In genomic region chr11:103117591-103118009, GRCm38 (mm10) we compare ENCODE assay signal across 8 mouse cellular contexts. TPM values are rescaled to one million over a fixed set of nuclear protein-coding genes. Genes with fewer than 3 reads are reported as not detected.
DNase-seq lines count a peak whose midpoint lies in the region; ATAC-seq and TF ChIP-seq lines count a peak whose summit lies in the region.

No protein-coding gene starts in this region.

- no peak for TF ChIP-seq CTCF in bone marrow macrophage, adult 2 months (IDR thresholded peaks at IDR 0.05; ENCODE audit: low read depth, low read length)

- no peaks in the 10 kb centered on the region for H3K9me3 ChIP-seq in megakaryocyte, embryonic 14.5 days
- no peaks in the 10 kb centered on the region for H3K9me3 ChIP-seq in forebrain, embryonic 14.5 days (replicated peaks; ENCODE audit: control insufficient read depth, low read length)
- H3K9me3 ChIP-seq in midbrain, embryonic 14.5 days (ENCODE audit: control insufficient read depth, low read length): no peaks in the 10 kb centered on the region

- ATAC-seq in megakaryocyte, adult 5-6 weeks (ENCODE audit: poor library complexity, severe bottlenecking): no peak
- ATAC-seq in forebrain, embryonic 14.5 days: no peak
- ATAC-seq in midbrain, embryonic 14.5 days (ENCODE audit: low FRiP score, low TSS enrichment): no peak

- peaks cover 33% of the 10 kb centered on the region for H3K36me3 ChIP-seq in megakaryocyte, embryonic 14.5 days (replicated peaks; ENCODE audit: low read length)
- no peaks in the 10 kb centered on the region for H3K36me3 ChIP-seq in forebrain, embryonic 14.5 days (ENCODE audit: control insufficient read depth, insufficient read depth, low read length)
- no peaks in the 10 kb centered on the region for H3K36me3 ChIP-seq in midbrain, embryonic 14.5 days (ENCODE audit: control insufficient read depth, insufficient read depth, low read length)

- peak overlapping the region; percentile 97 for H3K4me2 ChIP-seq in forebrain, embryonic 14.5 days (ENCODE audit: low read length)
- peak overlapping the region; percentile 82 for H3K4me2 ChIP-seq in midbrain, embryonic 14.5 days (ENCODE audit: low read length)

- peak overlapping the region; percentile 76 for H3K9ac ChIP-seq in forebrain, embryonic 14.5 days (ENCODE audit: low read length)
- H3K9ac ChIP-seq in midbrain, embryonic 14.5 days (replicated peaks; ENCODE audit: low read length): peak overlapping the region; percentile 52

- peak; percentile 63 for DNase-seq in forebrain, embryonic 14.5 days (ENCODE audit: low spot score)
- DNase-seq in kidney, postnatal 4 days: peak; percentile 75 to 82
- peak; percentile 74 for DNase-seq in midbrain, embryonic 14.5 days
- DNase-seq in B cell, adult 2 months: no peak
- DNase-seq in spleen, postnatal 14 days (ENCODE audit: low spot score in 2 of 2): no peak

- peak overlapping the region; percentile 98 for H3K4me3 ChIP-seq in megakaryocyte, embryonic 14.5 days (replicated peaks)
- peak overlapping the region; percentile 68 for H3K4me3 ChIP-seq in bone marrow macrophage, adult 2 months (ENCODE audit: insufficient read depth, low read length)
- peak overlapping the region; percentile 54 for H3K4me3 ChIP-seq in forebrain, embryonic 14.5 days (ENCODE audit: low read depth, low read length)
- peak overlapping the region; percentile 49 for H3K4me3 ChIP-seq in midbrain, embryonic 14.5 days (replicated peaks; ENCODE audit: low read depth, low read length)

- TF ChIP-seq POLR2A in bone marrow macrophage, adult 2 months (IDR thresholded peaks at IDR 0.05; ENCODE audit: borderline replicate concordance, low read depth, low read length): no peak

- WGBS in forebrain, embryonic 14.5 days: under 1% methylated on average over 38 of the region's 38 CpGs
- WGBS in midbrain, embryonic 14.5 days: under 1% methylated on average over 38 of the region's 38 CpGs

- H3K27ac ChIP-seq in bone marrow macrophage, adult 2 months (ENCODE audit: insufficient read depth, low read depth, low read length): peak overlapping the region; percentile 60
- H3K27ac ChIP-seq in forebrain, embryonic 14.5 days (ENCODE audit: low read depth, low read length): no peak overlapping the region
- H3K27ac ChIP-seq in midbrain, embryonic 14.5 days (replicated peaks; ENCODE audit: low read depth, low read length): 0 out of 2 replicates have a peak overlapping the region, but pooled peaks have one; percentile 16

- peaks cover 27% of the 10 kb centered on the region for H3K4me1 ChIP-seq in megakaryocyte, embryonic 14.5 days
- peaks cover 11% of the 10 kb centered on the region for H3K4me1 ChIP-seq in bone marrow macrophage, adult 2 months (ENCODE audit: control insufficient read depth, insufficient read depth, low read length)
- peaks cover 24% of the 10 kb centered on the region for H3K4me1 ChIP-seq in forebrain, embryonic 14.5 days (ENCODE audit: control insufficient read depth, insufficient read depth, low read length)
- peaks cover 28% of the 10 kb centered on the region for H3K4me1 ChIP-seq in midbrain, embryonic 14.5 days (ENCODE audit: control insufficient read depth, insufficient read depth, low read length)

- H3K27me3 ChIP-seq in megakaryocyte, embryonic 14.5 days (replicated peaks): no peaks in the 10 kb centered on the region
- H3K27me3 ChIP-seq in forebrain, embryonic 14.5 days (replicated peaks; ENCODE audit: control insufficient read depth, insufficient read depth, low read length): peaks cover 11% of the 10 kb centered on the region
- H3K27me3 ChIP-seq in midbrain, embryonic 14.5 days (ENCODE audit: control insufficient read depth, insufficient read depth, low read length): peaks cover 11% of the 10 kb centered on the region; the same call in 1 of the 2 replicates

RNA-seq across cellular contexts. Expression of gene Hexim1, which starts 1.6 kb away (rescaled TPM):
- 24.4 and 98.1 TPM in 2 replicates for polyA plus RNA-seq in megakaryocyte, embryonic 14.5 days (2012; ENCODE audit: insufficient read depth, low replicate concordance)
- total RNA-seq in megakaryocyte, adult 5-6 weeks (2015): 10.1 TPM in 2 replicates
- total RNA-seq in megakaryocyte, adult 5-6 weeks (2017): 17.0 and 24.6 TPM in 2 replicates
- 43.7 and 44.3 TPM in 2 replicates for polyA plus RNA-seq in bone marrow macrophage, adult 2 months (2012; ENCODE audit: insufficient read depth, insufficient read length, missing spikeins)
- polyA plus RNA-seq in forebrain, embryonic 14.5 days (2014; fragmentation: Nextera tagmentation; extraction: Ambion mirVana): 4.8 and 5.4 TPM in 2 replicates
- 3.9 and 5.9 TPM in 2 replicates for polyA plus RNA-seq in midbrain, embryonic 14.5 days (2014; fragmentation: Nextera tagmentation; extraction: Ambion mirVana)

RNA-seq across cellular contexts. Expression of gene Hexim2, which starts 14.6 kb away (rescaled TPM):
- 73.5 and 168 TPM in 2 replicates for polyA plus RNA-seq in megakaryocyte, embryonic 14.5 days (2012; ENCODE audit: insufficient read depth, low replicate concordance)
- 0.25 and 1.8 TPM in 2 replicates for total RNA-seq in megakaryocyte, adult 5-6 weeks (2015)
- 1.0 and 2.1 TPM in 2 replicates for total RNA-seq in megakaryocyte, adult 5-6 weeks (2017)
- polyA plus RNA-seq in bone marrow macrophage, adult 2 months (2012; ENCODE audit: insufficient read depth, insufficient read length, missing spikeins): 3.1 and 3.6 TPM in 2 replicates
- polyA plus RNA-seq in forebrain, embryonic 14.5 days (2014; fragmentation: Nextera tagmentation; extraction: Ambion mirVana): 9.6 and 13.4 TPM in 2 replicates
- polyA plus RNA-seq in midbrain, embryonic 14.5 days (2014; fragmentation: Nextera tagmentation; extraction: Ambion mirVana): 22.9 and 24.7 TPM in 2 replicates

RNA-seq across cellular contexts. Expression of gene Acbd4, which starts 16.1 kb away (rescaled TPM):
- polyA plus RNA-seq in megakaryocyte, embryonic 14.5 days (2012; ENCODE audit: insufficient read depth, low replicate concordance): 42.5 and 61.0 TPM in 2 replicates
- total RNA-seq in megakaryocyte, adult 5-6 weeks (2015): 3.2 and 6.2 TPM in 2 replicates
- 9.3 and 9.4 TPM in 2 replicates for total RNA-seq in megakaryocyte, adult 5-6 weeks (2017)
- polyA plus RNA-seq in bone marrow macrophage, adult 2 months (2012; ENCODE audit: insufficient read depth, insufficient read length, missing spikeins): 27.4 and 30.4 TPM in 2 replicates
- polyA plus RNA-seq in forebrain, embryonic 14.5 days (2014; fragmentation: Nextera tagmentation; extraction: Ambion mirVana): 10.4 and 11.8 TPM in 2 replicates
- polyA plus RNA-seq in midbrain, embryonic 14.5 days (2014; fragmentation: Nextera tagmentation; extraction: Ambion mirVana): 8.0 and 8.4 TPM in 2 replicates

RNA-seq across cellular contexts. Expression of gene Plcd3, which starts 16.1 kb away (rescaled TPM):
- 0.18 TPM in 1 of 2 replicates, not detected in the other for polyA plus RNA-seq in megakaryocyte, embryonic 14.5 days (2012; ENCODE audit: insufficient read depth, low replicate concordance)
- total RNA-seq in megakaryocyte, adult 5-6 weeks (2015): not detected in 2 replicates
- total RNA-seq in megakaryocyte, adult 5-6 weeks (2017): not detected in 2 replicates
- polyA plus RNA-seq in bone marrow macrophage, adult 2 months (2012; ENCODE audit: insufficient read depth, insufficient read length, missing spikeins): 1.7 and 2.3 TPM in 2 replicates
- 1.1 and 1.4 TPM in 2 replicates for polyA plus RNA-seq in forebrain, embryonic 14.5 days (2014; fragmentation: Nextera tagmentation; extraction: Ambion mirVana)
- 0.92 and 1.8 TPM in 2 replicates for polyA plus RNA-seq in midbrain, embryonic 14.5 days (2014; fragmentation: Nextera tagmentation; extraction: Ambion mirVana)

RNA-seq across cellular contexts. Expression of gene Fmnl1, which starts 53.3 kb away (rescaled TPM):
- polyA plus RNA-seq in megakaryocyte, embryonic 14.5 days (2012; ENCODE audit: insufficient read depth, low replicate concordance): 25.5 and 36.6 TPM in 2 replicates
- 387 and 407 TPM in 2 replicates for total RNA-seq in megakaryocyte, adult 5-6 weeks (2015)
- 126 and 152 TPM in 2 replicates for total RNA-seq in megakaryocyte, adult 5-6 weeks (2017)
- polyA plus RNA-seq in bone marrow macrophage, adult 2 months (2012; ENCODE audit: insufficient read depth, insufficient read length, missing spikeins): 216 and 241 TPM in 2 replicates
- polyA plus RNA-seq in forebrain, embryonic 14.5 days (2014; fragmentation: Nextera tagmentation; extraction: Ambion mirVana): 1.2 and 3.2 TPM in 2 replicates
- 4.3 and 5.2 TPM in 2 replicates for polyA plus RNA-seq in midbrain, embryonic 14.5 days (2014; fragmentation: Nextera tagmentation; extraction: Ambion mirVana)

Comparison
In these comparisons a context has a peak if more than half of its experiments do, and no peak if none do; other contexts are left out.
1. DNase-seq: peak in forebrain, embryonic 14.5 days (single experiment), kidney, postnatal 4 days (2 of 2) and midbrain, embryonic 14.5 days (single experiment); none in B cell, adult 2 months (0 of 2) and spleen, postnatal 14 days (0 of 2).
2. Peak in every context shown above with its lines, with median percentiles within 50 percentile points of each other: H3K4me3 ChIP-seq.